Mouse (Mus musculus) c-Kit-negative CD71-positive TER-119-positive erythroid progenitor cells, embryonic 14.5 days (primary cell): ENCODE data around the gene Ciapin1.
"Not testable (repeated sequence)": the region's sequence is repeated elsewhere in the genome, so short reads cannot be mapped to it uniquely, and the experiment has no call there.

Experiments
- DNase-seq: peaks from one replicate; pipeline ENCODE4 v3.0.0-alpha.2; 2013; ENCODE audit warnings: low read depth, low spot score

Ciapin1 gene

DNA sequence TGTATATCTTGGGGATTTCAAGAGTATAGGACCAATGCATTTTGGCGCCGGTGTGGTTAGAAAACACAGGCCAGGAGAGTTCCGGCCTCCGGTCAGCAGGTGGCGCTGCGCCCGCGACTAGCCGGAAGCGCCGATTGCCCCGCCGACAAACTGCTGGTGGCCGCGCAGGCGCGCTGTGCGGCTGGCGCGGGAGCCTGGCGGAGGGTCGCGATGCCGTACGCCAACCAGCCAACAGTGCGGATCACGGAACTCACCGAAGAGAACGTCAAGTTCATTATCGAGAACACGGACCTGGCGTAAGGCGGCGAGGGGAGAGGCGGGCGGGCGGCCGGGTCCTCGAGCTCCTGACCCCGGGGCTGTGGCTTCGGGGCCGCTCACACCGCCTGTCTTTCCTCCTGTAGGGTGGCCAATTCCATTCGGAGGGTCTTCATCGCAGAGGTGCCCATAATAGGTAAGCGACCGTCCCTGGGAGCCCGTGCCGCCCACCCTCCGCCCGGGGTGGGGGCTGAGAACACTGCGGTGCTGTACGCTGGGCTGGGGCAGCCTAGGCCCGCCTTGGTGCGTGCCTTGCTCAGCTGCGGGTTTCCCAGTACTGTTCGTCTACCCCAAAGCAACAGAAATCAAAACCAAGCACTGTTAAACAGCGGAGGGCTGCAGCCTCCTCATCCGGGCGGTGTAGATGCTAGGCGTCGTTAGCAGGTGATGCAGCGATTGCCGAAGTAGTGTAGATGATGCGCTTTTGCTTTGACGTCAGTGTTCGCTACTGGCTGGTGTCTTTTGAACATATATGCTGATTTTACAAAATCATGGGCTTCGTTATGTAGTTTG lies 19.4 kb upstream of the Ciapin1 start, which contains the start of gene Polr2c:
TSS of gene Polr2c (plus strand) at position 105 of the 828 bp plus-strand sequence.
- DNase-seq: peak; percentile 75

DNA sequence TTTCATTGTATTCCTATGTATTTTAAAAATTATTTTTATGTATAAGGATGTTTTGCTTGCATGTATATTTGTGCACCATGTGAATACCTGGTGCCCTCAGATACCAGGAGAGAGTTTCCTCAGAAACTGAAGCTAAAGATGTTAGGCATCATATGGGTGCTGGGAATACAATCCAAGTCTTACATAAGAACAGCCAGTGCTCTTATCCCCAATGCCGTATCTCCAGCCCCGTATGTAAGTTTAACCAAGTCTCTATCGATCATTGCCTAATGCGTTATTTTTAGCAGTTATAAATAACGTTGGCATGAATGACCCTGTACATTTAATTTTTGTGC lies 18.8 kb upstream of the Ciapin1 start:
- no peak for DNase-seq

- not testable (repeated sequence) for DNase-seq
Measured at GRCm38 (mm10) chr8:94854761-94855160, 16.6 kb upstream of the Ciapin1 start.

DNA sequence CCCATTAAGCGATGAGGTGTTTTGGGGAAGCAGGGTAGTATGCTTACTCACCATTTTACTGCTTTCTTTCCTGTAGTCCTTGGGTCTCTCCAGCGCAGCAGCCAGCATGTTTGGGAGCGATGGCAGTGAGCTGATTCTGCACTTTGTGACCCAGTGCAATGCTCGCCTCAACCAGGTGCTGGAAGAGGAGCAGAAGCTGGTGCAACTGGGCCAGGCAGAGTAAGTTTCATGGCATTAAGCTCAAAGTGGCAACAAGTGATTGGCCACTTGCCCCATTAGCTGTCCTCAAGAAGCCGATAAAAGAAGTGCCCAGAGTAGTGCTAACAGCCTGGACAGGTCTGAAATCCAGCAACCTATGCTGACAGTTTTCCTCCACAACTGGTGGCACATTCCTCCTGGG lies 11.9 kb upstream of the Ciapin1 start:
- no peak for DNase-seq

- DNase-seq: no peak
Measured at GRCm38 (mm10) chr8:94841183-94841582, 3.0 kb upstream of the Ciapin1 start.

DNA sequence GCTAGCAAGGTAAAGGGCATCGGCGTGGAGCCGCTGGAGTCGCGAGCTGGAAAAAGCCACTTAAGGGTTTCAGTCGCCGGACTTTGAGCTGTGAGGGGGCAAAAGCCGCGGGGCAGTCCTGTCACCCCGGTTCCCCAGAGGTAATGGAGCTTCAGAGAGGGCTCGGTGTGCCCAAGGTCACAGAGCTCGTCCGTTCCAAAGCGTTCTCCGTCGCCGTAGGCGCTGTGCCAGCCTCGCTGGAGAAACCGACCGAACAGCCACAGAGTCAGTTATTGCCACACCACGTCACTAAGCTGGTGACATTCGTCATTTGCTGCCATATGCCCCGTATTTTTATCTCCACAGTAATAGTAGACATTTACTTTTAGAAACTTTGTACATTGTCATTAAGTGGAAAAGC lies 442 bp upstream of the Ciapin1 start:
- peak; percentile 50 for DNase-seq

GRCm38 (mm10) chr8:94836456-94837240 lies 1.5 kb downstream of the Ciapin1 start:
- DNase-seq: no peak

- not testable (repeated sequence) for DNase-seq
Measured at GRCm38 (mm10) chr8:94835751-94836150, 2.4 kb downstream of the Ciapin1 start.

GRCm38 (mm10) chr8:94833901-94834405 lies 4.2 kb downstream of the Ciapin1 start:
- DNase-seq: not testable (repeated sequence)

DNA sequence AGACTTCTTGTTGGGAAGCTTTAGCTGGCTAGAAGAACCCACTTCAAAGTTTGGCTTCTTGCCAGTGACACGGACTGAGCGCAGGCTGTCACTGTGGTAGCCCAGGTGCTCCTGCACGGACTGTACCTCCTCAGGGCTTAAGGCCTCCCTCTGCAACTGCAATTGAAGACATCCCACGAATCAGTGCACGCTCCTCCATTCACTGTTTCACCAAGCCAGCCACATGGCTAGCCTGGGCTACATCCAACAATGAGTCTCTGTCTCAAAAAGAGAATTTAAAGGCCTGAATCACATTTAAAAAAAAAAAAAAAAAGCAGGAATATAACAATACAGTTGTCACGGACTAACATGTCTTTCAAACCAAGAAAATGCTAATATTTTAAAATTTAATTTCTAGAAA lies 9.9 kb downstream of the Ciapin1 start:
- DNase-seq: no peak

DNA sequence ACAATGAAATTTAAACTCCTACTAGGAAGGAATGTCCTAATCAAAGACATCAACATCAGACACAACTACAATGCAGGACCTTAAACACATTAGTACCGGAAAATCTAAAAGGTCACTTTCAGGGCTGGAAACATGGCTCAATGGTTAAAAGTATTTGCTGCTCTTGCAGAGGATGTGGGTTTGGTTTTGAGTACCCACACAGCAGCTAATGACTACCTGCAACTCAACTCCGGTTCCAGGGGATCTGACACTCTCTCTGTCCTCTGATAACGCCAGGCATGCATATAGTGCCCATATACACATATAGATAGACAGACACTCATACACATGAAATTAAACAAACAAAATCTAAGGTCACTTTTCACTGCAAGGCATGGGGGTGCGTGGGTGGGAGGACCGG lies 11.9 kb downstream of the Ciapin1 start:
- DNase-seq: no peak

- no peak for DNase-seq
Measured at GRCm38 (mm10) chr8:94825170-94825569, 13.0 kb downstream of the Ciapin1 start.

GRCm38 (mm10) chr8:94822637-94823560 lies 15.3 kb downstream of the Ciapin1 start:
- peak; percentile 49 for DNase-seq

- no peak for DNase-seq
Measured at GRCm38 (mm10) chr8:94821381-94821780, 16.8 kb downstream of the Ciapin1 start.

GRCm38 (mm10) chr8:94820553-94820952 lies 17.6 kb downstream of the Ciapin1 start:
- no peak for DNase-seq

DNA sequence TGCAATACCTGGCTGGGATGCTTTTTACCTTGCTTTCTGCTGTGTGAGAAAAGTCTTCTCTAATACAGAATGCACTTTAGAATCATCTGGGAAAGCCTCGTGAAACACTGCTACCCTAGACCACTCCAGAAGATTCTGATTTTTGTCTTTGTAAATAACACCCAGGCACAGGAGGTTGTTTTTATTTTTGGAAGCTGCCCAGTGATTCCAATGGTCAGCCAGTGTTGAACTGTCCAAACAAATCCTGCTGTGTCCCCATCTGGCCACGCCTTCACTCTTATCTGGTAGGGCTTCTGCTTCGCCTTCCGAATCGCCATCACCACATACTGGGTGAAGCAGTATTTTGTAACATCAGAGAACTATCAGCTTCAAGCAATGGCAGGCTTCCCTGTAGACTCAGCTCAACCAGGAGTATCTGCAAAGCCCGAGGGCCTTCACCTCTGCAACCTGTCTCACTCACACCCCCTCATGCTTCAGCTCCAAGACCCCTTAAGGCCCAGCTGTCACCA lies 18.4 kb downstream of the Ciapin1 start:
- no peak for DNase-seq

- DNase-seq: no peak
Measured at GRCm38 (mm10) chr8:94817933-94818332, 20.2 kb downstream of the Ciapin1 start.

DNA sequence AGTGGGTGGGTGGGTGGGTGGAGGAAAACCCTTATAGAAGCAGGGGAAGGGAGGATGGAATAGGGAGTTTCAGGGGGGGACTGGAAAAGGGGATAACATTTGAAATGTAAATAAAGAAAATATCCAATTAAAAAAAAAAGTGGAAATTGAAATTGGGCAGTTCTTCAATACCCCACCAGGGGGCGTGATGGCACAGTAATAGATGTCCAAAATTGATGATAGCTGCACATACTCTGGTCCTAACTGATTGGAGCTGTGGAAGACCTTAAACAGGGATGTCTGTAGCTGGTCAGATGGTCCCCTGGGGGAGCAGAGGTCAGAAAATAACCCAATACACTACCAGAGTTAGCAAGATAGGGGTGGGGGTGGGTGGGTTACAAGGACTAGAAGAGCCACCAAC lies 23.6 kb downstream of the Ciapin1 start:
- peak; percentile 47 for DNase-seq

DNA sequence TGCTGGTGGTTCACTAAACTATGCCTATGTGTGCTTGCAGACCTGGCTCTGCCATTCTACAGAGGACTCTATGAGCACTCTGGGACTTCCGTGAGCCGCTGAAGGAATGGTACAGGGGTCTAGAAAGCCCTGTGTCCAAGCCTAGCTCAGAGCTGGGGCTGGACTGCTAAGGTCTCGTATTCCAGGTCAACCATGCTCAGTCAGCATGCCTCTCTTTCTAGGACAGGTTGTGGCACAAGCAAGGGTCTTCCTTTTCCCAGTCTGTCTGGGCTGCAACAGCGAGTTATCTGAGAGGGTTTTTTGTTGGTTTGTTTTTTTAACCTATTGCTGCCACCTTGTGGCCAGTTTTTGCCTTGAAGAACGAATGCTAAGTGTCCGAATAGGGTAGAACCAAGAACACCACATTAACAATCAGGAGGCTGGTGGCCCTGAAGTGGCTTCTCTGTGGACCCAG lies 25.5 kb downstream of the Ciapin1 start:
- DNase-seq: peak; percentile 83

GRCm38 (mm10) chr8:94811654-94812053 lies 26.5 kb downstream of the Ciapin1 start:
- no peak for DNase-seq

DNA sequence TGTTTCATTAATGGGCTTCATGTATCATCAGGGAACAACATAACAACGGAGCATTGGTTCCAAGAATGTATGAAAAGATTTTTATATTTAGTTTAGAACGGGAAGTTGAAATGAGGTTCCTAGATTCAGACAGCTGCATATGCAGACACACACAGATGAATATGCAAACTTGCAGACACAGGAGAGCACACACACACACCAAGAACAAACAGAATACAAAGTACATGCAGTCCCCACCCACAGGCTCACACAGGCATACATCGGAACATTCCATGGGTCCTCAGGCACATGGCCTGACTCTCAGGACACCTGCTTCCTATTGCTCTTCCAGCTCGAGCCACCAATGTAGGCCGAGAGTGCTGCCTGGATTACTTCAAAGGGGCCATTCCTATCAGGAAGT lies 27.3 kb downstream of the Ciapin1 start:
- DNase-seq: no peak
